14 mouse cellular contexts compared by ENCODE assay signal in genomic region chr11:97589216-97589615, GRCm38 (mm10). TPM values are rescaled to one million over a fixed set of nuclear protein-coding genes. Genes with fewer than 3 reads are reported as not detected.
A peak's percentile ranks its signal among the peaks of the same experiment; 100 is the strongest.
DNase-seq lines count a peak whose midpoint lies in the region; ATAC-seq lines count a peak whose summit lies in the region.
"Had no signal": no experiment of that assay in that cellular context is flagged by ENCODE, and none has a peak within 500 bp of the region (broad histone marks: within the 10 kb centered on the region; RNA-seq: fewer than 3 reads in every experiment).

No protein-coding gene starts in this region.

- H3K36me3 ChIP-seq in embryonic facial prominence, embryonic 12.5 days, result no peaks in the 10 kb centered on the region
- no peaks in the 10 kb centered on the region for H3K36me3 ChIP-seq in midbrain, embryonic 14.5 days (ENCODE audit: control insufficient read depth, insufficient read depth, low read length)
- H3K36me3 ChIP-seq: neural tube, embryonic 12.5 days had no signal

- no peak overlapping the region for H3K9ac ChIP-seq in embryonic facial prominence, embryonic 12.5 days
- no peak overlapping the region for H3K9ac ChIP-seq in midbrain, embryonic 14.5 days (replicated peaks; ENCODE audit: low read length)
- H3K9ac ChIP-seq: neural tube, embryonic 12.5 days had no signal

- H3K27ac ChIP-seq in embryonic facial prominence, embryonic 12.5 days, result no peak overlapping the region
- no peak overlapping the region for H3K27ac ChIP-seq in midbrain, embryonic 14.5 days (replicated peaks; ENCODE audit: low read depth, low read length)
- H3K27ac ChIP-seq: macrophage; neural tube, embryonic 12.5 days had no signal

- peak; percentile 68 to 69 for DNase-seq in left cerebral cortex, postnatal 14 days (ENCODE audit: low spot score in 2 of 2)
- DNase-seq in left cerebral cortex, postnatal 4 days, result no peak
- peak; percentile 86 for DNase-seq in brain, adult 2 months (ENCODE audit: low read depth, low spot score)
- peak; percentile 56 for DNase-seq in midbrain, embryonic 14.5 days
- DNase-seq in cerebellum, adult 9-10 months, result no peak
- no peak for DNase-seq in layer of hippocampus, postnatal 36 days
- DNase-seq: adrenal gland, postnatal 25 days; kidney, adult 11 months; thymus, postnatal 36 days had no signal

- no peak overlapping the region for H3K4me3 ChIP-seq in embryonic facial prominence, embryonic 12.5 days
- H3K4me3 ChIP-seq in midbrain, embryonic 14.5 days (replicated peaks; ENCODE audit: low read depth, low read length), result no peak overlapping the region
- H3K4me3 ChIP-seq: neural tube, embryonic 12.5 days had no signal

- WGBS in embryonic facial prominence, embryonic 12.5 days, result 3% methylated on average over 10 of the region's 10 CpGs
- 3% methylated on average over 10 of the region's 10 CpGs for WGBS in midbrain, embryonic 14.5 days

- H3K9me3 ChIP-seq in embryonic facial prominence, embryonic 12.5 days, result no peaks in the 10 kb centered on the region
- H3K9me3 ChIP-seq in midbrain, embryonic 14.5 days (ENCODE audit: control insufficient read depth, low read length), result no peaks in the 10 kb centered on the region
- H3K9me3 ChIP-seq: neural tube, embryonic 12.5 days had no signal

- H3K27me3 ChIP-seq in embryonic facial prominence, embryonic 12.5 days, result no peaks in the 10 kb centered on the region
- H3K27me3 ChIP-seq in midbrain, embryonic 14.5 days (ENCODE audit: control insufficient read depth, insufficient read depth, low read length), result no peaks in the 10 kb centered on the region
- H3K27me3 ChIP-seq: neural tube, embryonic 12.5 days had no signal

- H3K4me2 ChIP-seq in embryonic facial prominence, embryonic 12.5 days (replicated peaks), result peak overlapping the region; percentile 17; the same call in 1 of the 2 replicates
- H3K4me2 ChIP-seq in midbrain, embryonic 14.5 days (ENCODE audit: low read length), result no peak overlapping the region
- H3K4me2 ChIP-seq: neural tube, embryonic 12.5 days had no signal

- ATAC-seq in embryonic facial prominence, embryonic 12.5 days (ENCODE audit: insufficient number of reproducible peaks, insufficient read depth, low FRiP score, low TSS enrichment), result no peak
- no peak for ATAC-seq in midbrain, embryonic 14.5 days (ENCODE audit: low FRiP score, low TSS enrichment)

- intact Hi-C loops in left cerebral cortex, postnatal 14 days (cut with DNase I), result no loop called here
- intact Hi-C loops in left cerebral cortex, postnatal 4 days (cut with DNase I), result no loop called here

- peaks cover 8% of the 10 kb centered on the region for H3K4me1 ChIP-seq in embryonic facial prominence, embryonic 12.5 days
- H3K4me1 ChIP-seq in midbrain, embryonic 14.5 days (ENCODE audit: control insufficient read depth, insufficient read depth, low read length), result peaks cover 6% of the 10 kb centered on the region; the same call in 1 of the 2 replicates

RNA-seq across cellular contexts. Expression of gene Srcin1, which starts 13.2 kb away (rescaled TPM):
- total RNA-seq in left cerebral cortex, postnatal 14 days (2021), result 100 to 1,000 TPM; 341 to 382 TPM
- total RNA-seq in left cerebral cortex, postnatal 4 days (2021), result 100 to 1,000 TPM; 163 to 177 TPM
- 1.00 and 1.3 TPM in 2 replicates for polyA plus RNA-seq in embryonic facial prominence, embryonic 12.5 days (2016; fragmentation: Nextera tagmentation; extraction: Ambion mirVana)
- polyA plus RNA-seq in midbrain, embryonic 14.5 days (2014; fragmentation: Nextera tagmentation; extraction: Ambion mirVana), result 9.6 and 15.1 TPM in 2 replicates
- 100 to 1,000 TPM; 230 to 247 TPM for total RNA-seq in layer of hippocampus, postnatal 36 days (2021)
- polyA plus RNA-seq: heart, postnatal 0 days had no signal

RNA-seq across cellular contexts. Expression of gene Epop, which starts 40.3 kb away (rescaled TPM):
- total RNA-seq in left cerebral cortex, postnatal 14 days (2021), result 10 to 100 TPM; 34.7 to 37.7 TPM
- 1 to 10 TPM; 5.6 to 6.3 TPM for total RNA-seq in left cerebral cortex, postnatal 4 days (2021)
- 15.3 and 16.4 TPM in 2 replicates for polyA plus RNA-seq in embryonic facial prominence, embryonic 12.5 days (2016; fragmentation: Nextera tagmentation; extraction: Ambion mirVana)
- polyA plus RNA-seq in midbrain, embryonic 14.5 days (2014; fragmentation: Nextera tagmentation; extraction: Ambion mirVana), result 1.9 and 2.8 TPM in 2 replicates
- total RNA-seq in layer of hippocampus, postnatal 36 days (2021), result 10 to 100 TPM; 33.6 to 34.2 TPM
- total RNA-seq: MEL had no signal

Comparison
In these comparisons a context has a peak if more than half of its experiments do, and no peak if none do; other contexts are left out.
1. DNase-seq: peak in left cerebral cortex, postnatal 14 days (2 of 2), brain, adult 2 months (single experiment) and midbrain, embryonic 14.5 days (single experiment); none in left cerebral cortex, postnatal 4 days (single experiment), cerebellum, adult 9-10 months (single experiment) and layer of hippocampus, postnatal 36 days (0 of 2).
2. RNA of gene Epop, which starts 40.3 kb away (total RNA-seq): 34.7 to 37.7 TPM in left cerebral cortex, postnatal 14 days and 33.6 to 34.2 TPM in layer of hippocampus, postnatal 36 days; 5.6 to 6.3 TPM in left cerebral cortex, postnatal 4 days; every median in the first group is over 4 times any median in the second.